Mouse (Mus musculus) midbrain, postnatal 0 days (tissue): Measurements from ENCODE around the gene Cldn14. TPM values are rescaled to one million over a fixed set of nuclear protein-coding genes. Genes with fewer than 3 reads are reported as not detected.

Experiments
- ATAC-seq: fragments of 200-750 bp; cut with Nextera tagmentation; 2 replicates; pipeline ENCODE4 v1.8.0; 2017; ENCODE audit warnings: moderate number of reproducible peaks, mild to moderate bottlenecking, moderate TSS enrichment, moderate library complexity; ENCODE audit not compliant: low FRiP score
- DNase-seq: peaks from one replicate; pipeline ENCODE4 v3.0.0-alpha.2; 2015; ENCODE audit warnings: low spot score
- H3K27ac ChIP-seq: fragments of 300-500 bp; sonication (generic); 2 replicates; pipeline ENCODE4 v1.5.1; 2014; ENCODE audit warnings: low read depth, mild to moderate bottlenecking, low read length, mixed read lengths
- H3K27me3 ChIP-seq: fragments of 300-500 bp; sonication (generic); 2 replicates; pipeline ENCODE4 v1.6.1; 2014; ENCODE audit warnings: low read length, control low read depth, mixed read lengths; ENCODE audit not compliant: insufficient read depth
- H3K36me3 ChIP-seq: fragments of 300-500 bp; sonication (generic); 2 replicates; pipeline ENCODE4 v1.6.1; 2014; ENCODE audit warnings: low read length, control low read depth, mixed read lengths; ENCODE audit not compliant: insufficient read depth
- H3K4me1 ChIP-seq: fragments of 300-500 bp; sonication (generic); 2 replicates; pipeline ENCODE4 v1.6.1; 2014; ENCODE audit warnings: mild to moderate bottlenecking, control low read depth, antibody characterized with exemption, low read length, mixed read lengths; ENCODE audit not compliant: insufficient read depth
- H3K4me2 ChIP-seq: fragments of 300-500 bp; sonication (generic); 2 replicates; pipeline ENCODE4 v1.6.1; 2014; ENCODE audit warnings: low read depth, mild to moderate bottlenecking, low read length, mixed read lengths; ENCODE audit not compliant: poor library complexity, severe bottlenecking
- H3K4me3 ChIP-seq: fragments of 300-500 bp; sonication (generic); 2 replicates; pipeline ENCODE4 v1.5.1; 2014; ENCODE audit warnings: low read depth, mild to moderate bottlenecking, low read length, moderate library complexity
- H3K9ac ChIP-seq: fragments of 300-500 bp; sonication (generic); replicated peaks from 2 replicates; pipeline ENCODE4 v1.6.1; 2014; ENCODE audit warnings: mild to moderate bottlenecking, low read length, moderate library complexity, mixed read lengths; ENCODE audit not compliant: poor library complexity, severe bottlenecking
- H3K9me3 ChIP-seq: fragments of 300-500 bp; sonication (generic); 2 replicates; pipeline ENCODE4 v1.6.1; 2016; ENCODE audit warnings: low read length, control low read depth
- CTCF ChIP-seq: IDR thresholded peaks from 2 replicates; pipeline ENCODE4 v1.5.1; 2016; ENCODE audit warnings: antibody characterized with exemption, mild to moderate bottlenecking
- WGBS: fragments of 180-500 bp; shearing (Covaris S2); extraction: QIAGEN DNeasy Blood & Tissue Kit; methylation state at CpG from one replicate; pipeline ENCODE4 v1.1.7; 2014; 5-methylcytosine and 5-hydroxymethylcytosine counted together
- polyA plus RNA-seq: library from polyadenylated mRNA; unstranded; fragments of >200 nt; fragmentation: Nextera tagmentation; extraction: Ambion mirVana; gene quantifications from 2 replicates; pipeline ENCODE4 v1.2.1, GENCODE M21; 2015
- total RNA-seq: library from RNA; depleted of rRNA; stranded (reverse); fragments of >200 nt; gene quantifications from 2 replicates; pipeline ENCODE4 v1.2.3, GENCODE M21; 2014

Cldn14 gene
- total and polyA plus RNA-seq, 2 experiments from 2014 or later: 0.12 TPM; not detected in 1

GRCm38 (mm10) chr16:93906156-93907014, 102.3 kb downstream of the Cldn14 start:
- DNase-seq (peak; percentile 72), ATAC-seq (no peak)
- Histone ChIP-seq H3K4me3 (no peak overlapping the region), H3K9me3 (no peaks in the 10 kb centered on the region), H3K9ac (no peak overlapping the region), H3K36me3 (no peaks in the 10 kb centered on the region), H3K4me2 (no peak overlapping the region), H3K4me1 (no peaks in the 10 kb centered on the region), H3K27ac (no peak overlapping the region), H3K27me3 (no peaks in the 10 kb centered on the region)
- WGBS: 70% methylated on average over 11 of the region's 11 CpGs
- peak; percentile 93 for TF ChIP-seq CTCF

DNA sequence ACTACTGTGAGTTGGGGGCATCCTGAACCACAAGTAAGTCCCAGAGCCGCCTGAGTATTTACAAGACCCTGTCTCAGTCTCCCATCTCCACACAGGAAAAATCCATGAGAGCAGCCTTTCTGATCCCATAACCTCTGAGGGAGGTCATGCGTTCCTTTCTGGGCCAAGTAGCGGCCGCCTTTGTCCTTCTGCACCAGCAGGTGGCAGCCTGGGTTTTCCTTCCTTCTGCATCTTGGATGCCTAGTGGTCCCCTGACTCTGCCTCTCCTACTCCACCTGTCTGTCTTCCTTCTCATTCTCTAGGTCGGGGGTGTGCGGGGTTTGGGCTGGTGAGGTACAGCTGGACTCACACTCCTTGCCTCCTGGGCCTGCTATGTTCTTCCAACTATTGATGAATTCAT, 105.6 kb downstream of the Cldn14 start:
- Histone ChIP-seq H3K4me2 (no peak overlapping the region), H3K4me1 (no peaks in the 10 kb centered on the region), H3K9ac (no peak overlapping the region), H3K9me3 (no peaks in the 10 kb centered on the region), H3K27ac (no peak overlapping the region), H3K4me3 (no peak overlapping the region), H3K27me3 (no peaks in the 10 kb centered on the region), H3K36me3 (peaks cover 4% of the 10 kb centered on the region; the same call in 1 of the 2 replicates)
- 67% methylated on average over 6 of the region's 6 CpGs for WGBS
- TF ChIP-seq CTCF: peak; percentile 55
- ATAC-seq (no peak), DNase-seq (no peak)

GRCm38 (mm10) chr16:93893285-93893684, 115.4 kb downstream of the Cldn14 start:
- DNase-seq: no peak
- no peak overlapping the region for H3K4me3 ChIP-seq
- no peak overlapping the region for H3K4me2 ChIP-seq
- 85% methylated on average over 5 of the region's 5 CpGs for WGBS
- TF ChIP-seq CTCF: no peak
- no peak for ATAC-seq
- H3K4me1 ChIP-seq: no peaks in the 10 kb centered on the region
- no peaks in the 10 kb centered on the region for H3K27me3 ChIP-seq
- no peaks in the 10 kb centered on the region for H3K9me3 ChIP-seq
- no peak overlapping the region for H3K27ac ChIP-seq
- 0 out of 2 replicates have a peak, but pooled peaks cover 2% of the 10 kb centered on the region for H3K36me3 ChIP-seq
- H3K9ac ChIP-seq: no peak overlapping the region

- TF ChIP-seq CTCF: no peak
- Histone ChIP-seq H3K27ac (no peak overlapping the region), H3K9me3 (no peaks in the 10 kb centered on the region), H3K4me3 (no peak overlapping the region), H3K36me3 (0 out of 2 replicates have a peak, but pooled peaks cover 2% of the 10 kb centered on the region), H3K9ac (no peak overlapping the region), H3K4me1 (no peaks in the 10 kb centered on the region), H3K27me3 (no peaks in the 10 kb centered on the region), H3K4me2 (no peak overlapping the region)
- WGBS: 90% methylated on average over 12 of the region's 12 CpGs
- no peak for ATAC-seq
- DNase-seq: no peak
These were observed 117.6 kb downstream of the Cldn14 start for GRCm38 (mm10) chr16:93890948-93891604.

DNA sequence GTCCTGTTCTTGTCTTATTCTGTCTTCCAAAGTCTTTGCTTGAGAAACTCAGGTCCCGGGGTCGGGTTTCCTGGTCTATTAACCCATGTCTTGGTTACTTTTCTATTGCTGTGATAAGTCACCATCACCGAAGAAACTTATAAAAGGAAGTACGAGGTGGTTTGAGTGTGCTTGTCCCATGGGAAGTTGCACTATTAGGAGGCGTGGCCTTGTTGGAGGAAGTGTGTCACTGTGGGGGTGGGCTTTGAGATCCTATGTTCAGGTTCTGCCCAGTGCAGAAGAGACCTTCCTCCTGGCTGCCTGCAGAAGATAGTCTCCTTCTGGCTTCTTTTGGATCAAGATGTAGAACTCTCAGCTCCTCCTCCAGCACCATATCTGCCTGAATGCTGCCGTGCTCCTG, 120.2 kb downstream of the Cldn14 start:
- ATAC-seq: no peak
- 96% methylated on average over 6 of the region's 6 CpGs for WGBS
- TF ChIP-seq CTCF: no peak
- H3K36me3 ChIP-seq: 0 out of 2 replicates have a peak, but pooled peaks cover 2% of the 10 kb centered on the region
- H3K4me1 ChIP-seq: no peaks in the 10 kb centered on the region
- no peak overlapping the region for H3K9ac ChIP-seq
- no peak overlapping the region for H3K27ac ChIP-seq
- H3K9me3 ChIP-seq: no peaks in the 10 kb centered on the region
- no peaks in the 10 kb centered on the region for H3K27me3 ChIP-seq
- H3K4me3 ChIP-seq: no peak overlapping the region
- DNase-seq: no peak
- no peak overlapping the region for H3K4me2 ChIP-seq

DNA sequence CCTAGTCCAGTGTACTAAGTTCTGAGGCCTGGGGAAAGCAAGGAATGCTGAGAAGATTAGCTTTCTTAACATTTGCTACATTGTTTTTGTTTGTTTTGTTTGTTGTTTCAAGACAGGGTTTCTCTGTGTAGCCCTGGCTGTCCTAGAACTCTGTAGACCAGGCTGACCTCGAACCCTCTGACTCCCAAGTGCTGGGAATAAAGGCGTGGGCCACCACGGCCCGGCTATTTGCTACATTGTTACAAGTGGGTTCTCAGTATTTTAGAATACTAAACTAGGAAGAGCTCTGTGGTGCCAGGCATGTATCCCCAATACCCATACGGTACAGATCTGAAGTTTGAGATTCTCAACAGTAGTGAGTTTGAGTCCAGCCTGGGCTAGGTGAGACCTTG, 123.9 kb downstream of the Cldn14 start:
- 0 out of 2 replicates have a peak, but pooled peaks cover 2% of the 10 kb centered on the region for H3K4me1 ChIP-seq
- peak overlapping the region; percentile 60; the same call in 1 of the 2 replicates for H3K9ac ChIP-seq
- no peaks in the 10 kb centered on the region for H3K27me3 ChIP-seq
- no peak for TF ChIP-seq CTCF
- H3K36me3 ChIP-seq: no peaks in the 10 kb centered on the region
- peak overlapping the region; percentile 66 for H3K4me3 ChIP-seq
- H3K27ac ChIP-seq: no peak overlapping the region
- DNase-seq (no peak), ATAC-seq (no peak)
- 41% methylated on average over 5 of the region's 5 CpGs for WGBS
- peak overlapping the region; percentile 97 for H3K4me2 ChIP-seq
- no peaks in the 10 kb centered on the region for H3K9me3 ChIP-seq
